Mouse (Mus musculus): ENCODE results near the gene Cfap99. TPM values are rescaled to one million over a fixed set of nuclear protein-coding genes. Genes with fewer than 3 reads are reported as not detected.

The Cfap99 gene
- polyA plus RNA-seq, 1 experiment from 2014 or later: not detected

DNA sequence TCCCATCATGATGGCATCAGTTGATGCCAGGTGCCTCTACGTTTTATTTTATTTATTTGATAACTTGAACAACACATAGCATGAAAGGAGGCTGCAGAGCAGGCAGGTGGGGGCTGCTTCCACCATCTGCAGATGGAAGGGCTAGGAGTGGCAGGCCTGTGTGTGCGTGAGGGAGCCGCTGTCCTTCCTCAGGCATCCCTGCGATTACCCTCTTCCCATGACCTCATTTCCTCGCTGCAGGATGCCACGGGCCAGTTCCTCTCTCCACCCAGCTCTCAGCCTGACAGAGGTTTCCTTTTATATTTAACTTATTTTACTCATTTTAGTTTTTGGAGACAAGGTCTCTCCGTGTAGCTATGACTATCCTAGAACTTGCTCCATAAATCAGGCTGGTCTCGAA is 34.1 kb upstream of the Cfap99 start:
- Histone ChIP-seq H3K27me3 (ENCODE audit: insufficient read depth, low read length) (no peaks in the 10 kb centered on the region), H3K4me2 (replicated peaks; ENCODE audit: low read depth, low read length) (no peak overlapping the region), H3K9me3 (ENCODE audit: low read length) (no peaks in the 10 kb centered on the region), H3K36me3 (ENCODE audit: insufficient read depth, low read length) (no peaks in the 10 kb centered on the region), H3K9ac (replicated peaks; ENCODE audit: low read length) (no peak overlapping the region), H3K27ac (ENCODE audit: low read length) (no peak overlapping the region), H3K4me1 (ENCODE audit: insufficient read depth, low read length) (peaks cover 4% of the 10 kb centered on the region), H3K4me3 (ENCODE audit: low read length) (no peak overlapping the region)
- no peak for ATAC-seq (ENCODE audit: low FRiP score, low TSS enrichment)
- 51% methylated on average over 8 of the region's 8 CpGs for WGBS

DNA sequence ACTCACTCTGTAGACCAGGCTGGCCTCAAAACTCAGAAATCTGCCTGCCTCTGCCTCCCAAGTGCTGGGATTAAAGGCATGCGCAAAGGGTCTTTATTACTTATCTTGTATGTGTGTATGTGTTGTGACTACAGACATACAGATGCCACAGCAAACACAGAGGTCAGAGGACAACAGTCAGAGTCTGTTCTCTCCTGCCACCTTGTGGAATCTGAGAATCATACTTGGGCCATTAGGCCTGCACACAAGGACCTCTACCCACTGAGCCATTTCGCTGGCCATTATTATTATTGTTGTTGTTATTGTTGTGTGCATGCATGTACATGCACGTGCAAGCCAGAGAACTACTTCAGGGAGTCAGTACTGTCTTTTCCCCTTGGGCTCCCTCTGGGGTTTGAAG is 33.2 kb upstream of the Cfap99 start:
- Histone ChIP-seq H3K9me3 (ENCODE audit: low read length) (no peaks in the 10 kb centered on the region), H3K4me2 (replicated peaks; ENCODE audit: low read depth, low read length) (no peak overlapping the region), H3K9ac (replicated peaks; ENCODE audit: low read length) (no peak overlapping the region), H3K4me1 (ENCODE audit: insufficient read depth, low read length) (peaks cover 4% of the 10 kb centered on the region; the same call in 1 of the 2 replicates), H3K27ac (ENCODE audit: low read length) (no peak overlapping the region), H3K27me3 (ENCODE audit: insufficient read depth, low read length) (no peaks in the 10 kb centered on the region), H3K4me3 (ENCODE audit: low read length) (no peak overlapping the region), H3K36me3 (ENCODE audit: insufficient read depth, low read length) (no peaks in the 10 kb centered on the region)
- ATAC-seq (ENCODE audit: low FRiP score, low TSS enrichment): no peak
- WGBS: 82% methylated on average over 3 of the region's 3 CpGs

DNA sequence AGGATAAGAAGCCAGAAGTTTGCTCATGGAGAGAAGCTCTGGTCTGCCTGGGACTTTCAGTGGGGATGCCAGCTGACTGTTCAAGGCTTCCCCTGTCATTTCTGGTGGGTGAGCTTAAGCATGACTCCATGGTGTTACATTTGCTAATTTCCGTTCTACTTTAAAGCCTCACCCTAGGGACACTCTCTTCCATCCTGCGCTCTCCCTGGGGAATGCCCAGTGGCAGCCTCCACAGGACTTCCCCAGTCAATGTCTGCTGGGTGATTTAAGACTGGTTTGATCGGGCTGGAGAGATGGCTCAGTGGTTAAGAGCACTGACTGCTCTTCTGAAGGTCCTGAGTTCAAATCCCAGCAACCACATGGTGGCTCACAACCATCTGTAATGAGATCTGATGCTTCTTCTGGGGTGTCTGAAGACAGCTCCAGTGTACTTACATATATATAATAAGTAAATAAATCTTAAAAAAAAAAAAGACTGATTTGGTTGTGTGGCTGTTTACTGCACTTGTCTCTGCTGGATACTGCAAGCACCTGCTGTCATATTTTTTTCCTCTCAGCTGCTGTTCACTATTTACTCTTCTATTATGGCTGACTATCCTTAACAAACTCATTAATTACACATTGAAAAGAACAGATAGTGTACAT is 29.1 kb upstream of the Cfap99 start:
- H3K4me2 ChIP-seq (replicated peaks; ENCODE audit: low read depth, low read length): no peak overlapping the region
- H3K4me3 ChIP-seq (ENCODE audit: low read length): no peak overlapping the region
- H3K27ac ChIP-seq (ENCODE audit: low read length): no peak overlapping the region
- H3K9me3 ChIP-seq (ENCODE audit: low read length): no peaks in the 10 kb centered on the region
- WGBS: 73% methylated on average over 3 of the region's 3 CpGs
- no peaks in the 10 kb centered on the region for H3K36me3 ChIP-seq (ENCODE audit: insufficient read depth, low read length)
- ATAC-seq (ENCODE audit: low FRiP score, low TSS enrichment): no peak
- H3K27me3 ChIP-seq (ENCODE audit: insufficient read depth, low read length): no peaks in the 10 kb centered on the region
- no peak overlapping the region for H3K9ac ChIP-seq (replicated peaks; ENCODE audit: low read length)
- H3K4me1 ChIP-seq (ENCODE audit: insufficient read depth, low read length): no peaks in the 10 kb centered on the region

DNA sequence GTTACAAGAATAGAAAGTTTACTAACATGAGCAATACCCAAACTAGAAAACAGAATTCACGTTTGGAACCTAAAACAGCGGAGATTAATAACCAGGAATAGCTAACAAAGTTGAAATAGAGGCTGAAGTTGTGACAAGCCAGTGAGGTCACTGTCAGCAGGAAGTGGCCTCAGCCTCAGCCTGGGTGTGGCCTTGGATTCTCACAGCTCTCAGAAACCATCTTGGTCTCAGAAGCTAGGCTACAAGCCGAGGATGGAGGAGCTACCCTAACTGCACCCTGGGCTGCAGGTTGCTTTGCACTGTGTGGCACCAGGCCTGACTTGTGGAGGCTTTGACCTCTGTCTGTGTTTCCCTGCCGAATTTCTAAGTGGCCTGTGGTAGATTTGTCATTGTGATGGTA is 22.3 kb upstream of the Cfap99 start:
- Histone ChIP-seq H3K4me1 (ENCODE audit: insufficient read depth, low read length) (no peaks in the 10 kb centered on the region), H3K27ac (ENCODE audit: low read length) (no peak overlapping the region), H3K4me2 (replicated peaks; ENCODE audit: low read depth, low read length) (no peak overlapping the region), H3K27me3 (ENCODE audit: insufficient read depth, low read length) (no peaks in the 10 kb centered on the region), H3K9me3 (ENCODE audit: low read length) (no peaks in the 10 kb centered on the region), H3K4me3 (ENCODE audit: low read length) (no peak overlapping the region), H3K9ac (replicated peaks; ENCODE audit: low read length) (no peak overlapping the region), H3K36me3 (ENCODE audit: insufficient read depth, low read length) (no peaks in the 10 kb centered on the region)
- no peak for ATAC-seq (ENCODE audit: low FRiP score, low TSS enrichment)
- WGBS: 67% methylated on average over 4 of the region's 4 CpGs

DNA sequence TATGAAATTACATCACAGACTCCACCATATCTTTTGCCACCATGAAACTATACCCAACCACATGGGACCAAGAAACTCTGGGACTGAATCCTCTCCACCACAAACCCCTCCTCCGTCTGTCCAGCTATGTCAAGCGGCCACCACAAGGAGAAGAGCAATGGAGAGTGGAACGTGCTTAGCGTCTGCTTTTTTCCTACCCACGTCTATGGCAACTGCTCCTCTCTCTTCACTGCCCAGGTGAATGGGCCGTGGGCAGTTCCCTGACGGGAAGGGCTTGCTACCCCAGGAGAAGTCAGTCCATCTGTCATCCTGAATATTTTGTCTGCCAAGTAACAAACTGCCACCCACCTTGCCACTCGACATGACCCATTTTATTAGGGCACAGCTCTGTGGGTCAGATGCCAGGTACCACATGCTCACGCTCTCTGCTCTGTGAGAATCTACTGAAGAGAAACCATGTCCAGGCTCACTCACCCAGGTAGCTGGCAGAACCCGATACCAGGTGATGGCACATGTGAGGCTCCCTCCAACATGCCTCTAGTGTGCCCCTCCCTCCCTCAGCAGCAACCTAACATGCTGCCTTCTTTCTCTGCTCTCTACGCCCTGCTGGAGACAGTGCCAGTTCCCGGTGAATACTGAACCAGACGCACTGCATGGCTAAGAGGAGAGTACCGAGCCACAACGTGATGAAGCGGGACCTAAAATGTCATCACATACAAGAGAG is 19.0 kb upstream of the Cfap99 start:
- Histone ChIP-seq H3K27me3 (ENCODE audit: insufficient read depth, low read length) (no peaks in the 10 kb centered on the region), H3K4me2 (replicated peaks; ENCODE audit: low read depth, low read length) (no peak overlapping the region), H3K9ac (replicated peaks; ENCODE audit: low read length) (no peak overlapping the region), H3K4me1 (ENCODE audit: insufficient read depth, low read length) (no peaks in the 10 kb centered on the region), H3K4me3 (ENCODE audit: low read length) (no peak overlapping the region), H3K27ac (ENCODE audit: low read length) (no peak overlapping the region), H3K9me3 (ENCODE audit: low read length) (no peaks in the 10 kb centered on the region), H3K36me3 (ENCODE audit: insufficient read depth, low read length) (no peaks in the 10 kb centered on the region)
- 79% methylated on average over 16 of the region's 16 CpGs for WGBS
- ATAC-seq (ENCODE audit: low FRiP score, low TSS enrichment): no peak

DNA sequence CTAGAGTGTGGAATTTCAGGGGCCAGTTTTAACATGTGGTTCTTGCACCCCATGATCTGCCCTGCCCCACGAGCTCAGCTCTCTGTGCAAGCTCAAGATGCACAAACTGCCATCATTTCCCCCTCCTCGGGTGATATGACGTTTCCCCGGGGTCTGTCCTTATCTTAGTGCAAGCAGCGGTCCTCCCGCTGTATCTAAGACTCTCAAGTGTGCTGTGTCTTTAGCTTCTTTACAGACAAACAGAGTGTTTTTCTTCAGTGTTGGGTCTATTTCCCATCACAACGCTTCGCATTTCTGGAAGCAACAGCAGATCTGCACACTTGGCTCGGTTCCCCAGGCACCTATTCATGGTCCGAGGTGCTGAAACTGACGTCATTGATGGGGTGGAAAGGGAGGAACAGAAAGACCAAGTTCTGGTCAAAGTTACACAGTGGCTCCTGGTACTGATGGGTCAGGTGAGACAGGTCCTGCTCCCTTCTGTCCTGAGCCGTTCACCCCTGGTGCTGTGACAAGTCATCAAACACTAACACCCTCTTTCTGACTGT is 18.4 kb upstream of the Cfap99 start:
- Histone ChIP-seq H3K4me1 (ENCODE audit: insufficient read depth, low read length) (no peaks in the 10 kb centered on the region), H3K9ac (replicated peaks; ENCODE audit: low read length) (no peak overlapping the region), H3K36me3 (ENCODE audit: insufficient read depth, low read length) (no peaks in the 10 kb centered on the region), H3K27ac (ENCODE audit: low read length) (no peak overlapping the region), H3K4me2 (replicated peaks; ENCODE audit: low read depth, low read length) (no peak overlapping the region), H3K27me3 (ENCODE audit: insufficient read depth, low read length) (no peaks in the 10 kb centered on the region), H3K9me3 (ENCODE audit: low read length) (no peaks in the 10 kb centered on the region), H3K4me3 (ENCODE audit: low read length) (no peak overlapping the region)
- 70% methylated on average over 12 of the region's 12 CpGs for WGBS
- ATAC-seq (ENCODE audit: low FRiP score, low TSS enrichment): no peak

DNA sequence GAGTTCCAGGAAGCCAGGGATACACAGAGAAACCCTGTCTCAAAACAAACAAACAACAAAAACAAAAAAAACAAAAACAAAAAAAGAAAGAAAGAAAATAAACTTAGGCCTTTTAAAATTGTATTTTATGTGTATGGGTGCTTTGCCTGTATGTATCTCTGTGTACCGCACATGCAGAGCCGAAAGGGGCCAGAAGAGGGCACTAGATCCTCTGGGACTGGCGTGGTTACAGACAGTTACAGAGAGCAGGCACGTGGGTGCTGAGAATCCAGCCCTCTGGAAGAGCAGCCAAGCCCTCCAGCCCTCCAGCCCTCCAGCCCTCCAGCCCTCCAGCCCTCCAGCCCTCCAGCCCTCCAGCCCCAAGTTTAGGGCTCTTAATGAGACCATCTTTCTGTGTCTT is 16.7 kb upstream of the Cfap99 start:
- Histone ChIP-seq H3K4me2 (replicated peaks; ENCODE audit: low read depth, low read length) (no peak overlapping the region), H3K27me3 (ENCODE audit: insufficient read depth, low read length) (no peaks in the 10 kb centered on the region), H3K27ac (ENCODE audit: low read length) (no peak overlapping the region), H3K9me3 (ENCODE audit: low read length) (no peaks in the 10 kb centered on the region), H3K4me1 (ENCODE audit: insufficient read depth, low read length) (no peaks in the 10 kb centered on the region), H3K9ac (replicated peaks; ENCODE audit: low read length) (no peak overlapping the region), H3K36me3 (ENCODE audit: insufficient read depth, low read length) (no peaks in the 10 kb centered on the region), H3K4me3 (ENCODE audit: low read length) (no peak overlapping the region)
- no peak for ATAC-seq (ENCODE audit: low FRiP score, low TSS enrichment)
- WGBS: 26% methylated on average over 4 of the region's 4 CpGs

DNA sequence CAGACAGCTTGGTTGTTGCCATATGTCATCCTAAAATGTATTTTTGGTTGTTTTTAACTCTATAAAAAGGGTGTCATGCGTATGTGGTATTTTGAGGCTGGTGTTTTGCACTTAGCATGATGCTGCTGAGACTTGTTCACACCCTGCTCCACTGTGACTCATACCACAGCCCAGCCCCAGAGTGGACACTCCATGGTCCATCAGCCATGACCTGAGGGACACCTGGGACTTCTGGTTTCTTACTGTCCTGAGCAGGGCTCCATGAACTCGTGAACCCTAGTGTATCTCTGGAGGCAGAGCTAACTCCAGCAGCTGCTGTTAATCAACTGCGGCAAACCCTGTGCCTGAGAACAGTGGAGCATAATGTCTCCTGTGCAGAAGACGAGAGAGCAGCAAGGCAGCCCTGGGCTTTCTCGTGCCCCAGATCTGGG is 15.1 kb upstream of the Cfap99 start:
- Histone ChIP-seq H3K9ac (replicated peaks; ENCODE audit: low read length) (no peak overlapping the region), H3K36me3 (ENCODE audit: insufficient read depth, low read length) (no peaks in the 10 kb centered on the region), H3K4me3 (ENCODE audit: low read length) (no peak overlapping the region), H3K9me3 (ENCODE audit: low read length) (no peaks in the 10 kb centered on the region), H3K4me1 (ENCODE audit: insufficient read depth, low read length) (no peaks in the 10 kb centered on the region), H3K27ac (ENCODE audit: low read length) (no peak overlapping the region), H3K4me2 (replicated peaks; ENCODE audit: low read depth, low read length) (no peak overlapping the region), H3K27me3 (ENCODE audit: insufficient read depth, low read length) (no peaks in the 10 kb centered on the region)
- 61% methylated on average over 5 of the region's 5 CpGs for WGBS
- ATAC-seq (ENCODE audit: low FRiP score, low TSS enrichment): no peak

DNA sequence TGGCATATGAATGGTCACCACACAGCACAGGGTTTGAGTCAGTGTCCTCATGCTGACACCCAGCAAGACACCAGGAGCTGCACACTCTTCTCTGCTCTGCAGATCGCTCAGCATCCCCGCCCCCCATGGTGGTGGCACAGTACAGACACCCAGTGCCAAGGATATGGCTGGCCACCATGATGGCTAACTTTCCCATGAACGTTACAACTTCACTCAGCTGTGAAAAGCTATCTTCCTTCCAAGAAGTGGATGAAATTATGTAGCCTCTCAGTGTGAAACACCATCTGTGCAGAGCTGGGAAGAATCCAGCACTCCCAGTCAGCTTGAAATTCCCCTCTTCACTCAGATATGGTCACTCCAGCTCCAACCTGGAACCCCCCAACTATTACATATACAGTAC is 14.1 kb upstream of the Cfap99 start:
- ATAC-seq (ENCODE audit: low FRiP score, low TSS enrichment): no peak
- Histone ChIP-seq H3K9me3 (ENCODE audit: low read length) (no peaks in the 10 kb centered on the region), H3K27ac (ENCODE audit: low read length) (no peak overlapping the region), H3K36me3 (ENCODE audit: insufficient read depth, low read length) (no peaks in the 10 kb centered on the region), H3K4me3 (ENCODE audit: low read length) (no peak overlapping the region), H3K4me2 (replicated peaks; ENCODE audit: low read depth, low read length) (no peak overlapping the region), H3K27me3 (ENCODE audit: insufficient read depth, low read length) (no peaks in the 10 kb centered on the region), H3K4me1 (ENCODE audit: insufficient read depth, low read length) (no peaks in the 10 kb centered on the region), H3K9ac (replicated peaks; ENCODE audit: low read length) (no peak overlapping the region)
- WGBS: 83% methylated on average over 3 of the region's 3 CpGs

DNA sequence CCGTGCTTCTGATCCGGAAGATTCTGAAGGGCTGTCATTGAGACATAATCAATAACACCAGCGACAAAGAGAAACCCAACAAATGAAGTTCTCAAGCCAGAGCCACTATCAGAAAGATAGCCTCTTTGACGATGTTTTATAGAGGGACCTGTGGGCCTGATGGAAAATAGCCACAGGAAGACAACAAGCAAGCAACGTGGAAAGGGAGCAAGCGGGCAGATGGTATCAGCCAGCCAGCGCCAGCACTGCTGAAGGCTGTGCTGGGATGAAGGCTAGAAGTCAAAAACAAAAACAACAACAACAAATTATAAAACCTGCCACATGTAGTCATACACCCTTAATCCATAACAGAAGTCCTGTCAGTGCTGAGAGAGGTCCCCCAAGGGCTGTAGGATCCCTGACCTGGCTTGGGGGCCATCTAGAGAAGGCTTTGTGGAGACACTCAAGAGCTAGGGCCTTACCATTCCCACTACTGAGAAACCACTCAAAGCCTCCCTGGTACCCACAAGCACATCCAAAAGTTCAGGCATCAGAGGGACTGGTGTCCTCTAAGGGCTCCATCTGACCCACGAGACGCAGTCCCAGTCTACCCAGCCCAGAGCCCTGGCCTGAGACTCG is 13.6 kb upstream of the Cfap99 start:
- no peak overlapping the region for H3K27ac ChIP-seq (ENCODE audit: low read length)
- whole genome bisulfite sequencing: 83% methylated on average over 10 of the region's 10 CpGs
- no peak overlapping the region for H3K9ac ChIP-seq (replicated peaks; ENCODE audit: low read length)
- H3K4me3 ChIP-seq (ENCODE audit: low read length): no peak overlapping the region
- H3K4me2 ChIP-seq (replicated peaks; ENCODE audit: low read depth, low read length): no peak overlapping the region
- H3K27me3 ChIP-seq (ENCODE audit: insufficient read depth, low read length): no peaks in the 10 kb centered on the region
- no peaks in the 10 kb centered on the region for H3K4me1 ChIP-seq (ENCODE audit: insufficient read depth, low read length)
- ATAC-seq (ENCODE audit: low FRiP score, low TSS enrichment): no peak
- no peaks in the 10 kb centered on the region for H3K9me3 ChIP-seq (ENCODE audit: low read length)
- H3K36me3 ChIP-seq (ENCODE audit: insufficient read depth, low read length): no peaks in the 10 kb centered on the region
